Mouse (Mus musculus) layer of hippocampus, adult 9-11 months (tissue): ENCODE measurements around the gene Orai1.

Experiments
- DNase-seq: peaks from one replicate; pipeline ENCODE4 v3.0.0; 2022

Orai1 gene

DNA sequence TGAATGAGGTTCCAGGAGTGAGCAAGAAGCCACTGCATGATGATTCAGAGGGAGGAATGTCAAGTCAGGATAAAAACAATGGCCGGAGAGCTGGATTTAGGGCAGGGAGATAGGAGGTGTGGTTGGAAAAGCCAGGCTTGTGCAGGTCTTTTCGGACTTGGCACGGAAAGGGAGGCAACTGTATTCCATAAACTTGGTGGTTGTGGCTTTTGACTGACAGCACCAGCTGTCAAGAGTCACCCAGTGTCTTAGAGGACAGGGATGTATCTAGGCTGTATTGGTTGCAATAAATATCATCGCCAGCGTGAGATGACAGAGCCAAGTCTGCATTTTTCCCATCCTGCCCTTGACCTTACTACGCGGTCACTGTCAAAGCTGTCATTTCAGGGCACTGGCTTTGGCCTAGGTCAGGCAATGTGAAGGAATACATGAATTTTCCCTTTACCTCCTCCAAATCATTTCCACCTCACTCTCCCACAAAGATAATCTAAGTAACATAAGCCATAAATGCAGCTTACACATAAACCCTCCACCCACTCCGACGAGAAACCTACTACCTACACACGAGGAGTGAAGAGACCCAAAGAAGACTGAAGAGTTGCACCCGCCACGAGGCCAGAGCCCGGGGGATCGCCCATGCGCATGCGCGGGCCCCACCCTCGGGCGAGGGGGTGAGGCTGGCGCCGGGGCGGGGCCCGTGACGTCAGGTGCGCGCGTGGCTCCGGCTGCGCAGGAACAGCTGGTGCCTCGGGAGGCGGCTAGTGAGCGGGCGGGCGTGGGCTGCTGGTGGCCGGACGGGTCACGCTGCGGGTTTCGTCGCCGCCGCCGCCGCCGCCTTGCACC lies 60.9 kb downstream of the Orai1 start:
- DNase-seq = peak; percentile 92

DNA sequence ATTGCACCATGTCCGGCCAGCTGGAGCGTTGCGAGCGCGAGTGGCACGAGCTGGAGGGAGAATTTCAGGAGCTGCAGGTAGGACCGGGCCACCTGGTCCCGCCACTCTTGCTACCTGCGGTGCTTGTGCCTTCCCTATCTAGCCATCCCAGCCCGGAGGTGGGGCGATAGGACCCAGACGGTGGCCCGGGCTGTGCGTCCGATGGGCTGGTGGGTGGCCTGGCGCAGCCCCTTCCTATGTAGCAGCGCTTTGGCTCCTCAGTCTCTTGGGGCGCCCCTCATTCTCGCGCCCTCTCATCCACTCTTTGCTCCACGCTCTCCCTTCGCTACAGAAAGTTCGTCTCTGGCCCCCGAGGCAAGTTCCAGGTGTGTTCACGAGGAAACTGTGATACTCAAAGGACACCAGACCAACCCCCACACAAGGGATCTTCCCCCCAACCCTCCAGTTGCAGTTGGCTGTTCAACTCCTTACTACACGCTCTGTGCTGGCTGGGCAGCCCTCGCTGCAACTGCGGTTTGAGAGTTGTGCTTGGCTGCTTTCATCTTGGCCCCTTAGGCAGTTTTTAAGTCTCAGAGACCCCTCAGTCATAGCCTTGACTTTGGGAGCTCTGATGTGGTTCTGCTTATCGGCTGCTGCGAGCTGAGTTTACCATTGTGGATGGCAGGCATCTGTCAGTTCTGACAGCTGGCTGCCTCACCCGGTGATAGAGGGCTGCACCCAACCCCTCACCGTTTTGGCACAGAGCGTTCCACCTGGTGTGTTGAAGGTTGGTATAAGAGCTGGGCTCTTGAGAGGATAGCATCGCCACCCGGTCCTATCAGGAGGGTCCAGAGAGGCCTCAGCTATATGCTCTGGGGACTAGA lies 61.8 kb downstream of the Orai1 start:
- DNase-seq = no peak

DNA sequence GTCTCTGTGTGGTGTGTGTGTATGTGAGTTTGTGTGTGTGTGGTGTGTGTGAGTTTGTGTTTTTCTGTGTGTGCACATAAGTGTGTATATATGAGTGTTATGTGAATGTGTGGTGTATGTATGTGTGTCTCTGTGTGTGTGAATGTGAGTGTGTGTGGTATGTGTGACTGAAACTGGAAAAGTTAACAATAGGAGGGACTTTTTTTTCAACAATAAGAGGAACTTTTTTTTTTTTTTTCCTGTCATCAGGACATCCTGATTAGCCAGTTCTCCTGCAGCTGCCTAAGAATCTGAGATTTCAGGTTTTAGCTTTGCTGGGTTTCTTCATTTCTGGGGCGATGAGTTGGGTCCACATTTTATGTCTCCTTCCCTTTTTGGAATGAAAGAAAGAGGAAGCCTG lies 64.7 kb downstream of the Orai1 start:
- no peak for DNase-seq

DNA sequence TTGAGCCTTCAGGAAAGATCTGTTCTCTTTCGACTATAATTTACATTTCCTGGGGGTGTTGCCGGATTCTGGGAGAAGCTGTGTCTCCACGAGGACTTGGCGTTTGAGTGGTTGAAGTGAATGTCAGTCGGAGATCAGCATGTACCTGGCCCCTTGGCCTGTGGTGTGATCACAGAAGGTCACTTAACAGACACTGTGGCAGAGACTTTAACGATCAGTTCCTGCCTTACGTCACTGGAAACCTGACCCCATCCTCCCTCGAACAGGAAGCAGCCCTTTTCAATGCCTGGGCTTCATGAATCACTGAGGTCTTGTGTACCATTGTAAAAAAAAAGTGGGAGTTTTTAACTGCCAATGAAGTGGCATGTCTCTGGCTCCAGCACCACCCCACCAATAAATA lies 65.2 kb downstream of the Orai1 start:
- no peak for DNase-seq
